Mouse (Mus musculus) B cell, adult 2 months (primary cell): ENCODE measurements around the gene Slc39a1.
"Not testable (repeated sequence)": the region's sequence is repeated elsewhere in the genome, so short reads cannot be mapped to it uniquely, and the experiment has no call there.

Experiments
- DNase-seq, 2 experiments: peaks; one replicate each; pipeline ENCODE4 v3.0.0; 2022

Gene Slc39a1

GRCm38 (mm10) chr3:90241669-90242358 lies 6.2 kb upstream of the Slc39a1 start:
- DNase-seq = no peak

GRCm38 (mm10) chr3:90242984-90243775 lies 4.8 kb upstream of the Slc39a1 start, which contains the start of gene Creb3l4:
TSS of gene Creb3l4 (minus strand) at chr3:90243512.
- DNase-seq = no peak

GRCm38 (mm10) chr3:90245406-90245805 lies 2.6 kb upstream of the Slc39a1 start:
- DNase-seq = no peak

DNA sequence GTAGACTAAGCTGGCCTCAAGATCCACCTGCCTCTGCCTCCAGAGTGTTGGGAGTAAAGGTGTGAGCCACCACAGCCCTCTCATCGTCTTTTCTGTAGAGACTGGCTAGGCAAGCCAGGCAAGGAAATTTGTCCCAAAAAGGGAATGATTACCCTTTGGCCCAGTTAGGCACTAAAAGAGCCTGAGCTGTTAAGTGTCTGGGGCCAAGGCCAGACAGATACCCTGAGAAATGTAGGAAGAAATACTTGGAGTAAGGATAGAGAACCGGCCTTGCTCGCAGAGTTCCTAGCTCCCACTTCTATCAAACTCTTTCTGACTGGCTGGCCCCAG lies 377 bp upstream of the Slc39a1 start:
- no peak for DNase-seq

GRCm38 (mm10) chr3:90248746-90249100 lies 751 bp downstream of the Slc39a1 start:
- DNase-seq = peak; percentile 27 to 31

GRCm38 (mm10) chr3:90250791-90251190 lies 2.8 kb downstream of the Slc39a1 start:
- no peak for DNase-seq

- not testable (repeated sequence) for DNase-seq
Measured at GRCm38 (mm10) chr3:90251731-90252226, 3.8 kb downstream of the Slc39a1 start.

DNA sequence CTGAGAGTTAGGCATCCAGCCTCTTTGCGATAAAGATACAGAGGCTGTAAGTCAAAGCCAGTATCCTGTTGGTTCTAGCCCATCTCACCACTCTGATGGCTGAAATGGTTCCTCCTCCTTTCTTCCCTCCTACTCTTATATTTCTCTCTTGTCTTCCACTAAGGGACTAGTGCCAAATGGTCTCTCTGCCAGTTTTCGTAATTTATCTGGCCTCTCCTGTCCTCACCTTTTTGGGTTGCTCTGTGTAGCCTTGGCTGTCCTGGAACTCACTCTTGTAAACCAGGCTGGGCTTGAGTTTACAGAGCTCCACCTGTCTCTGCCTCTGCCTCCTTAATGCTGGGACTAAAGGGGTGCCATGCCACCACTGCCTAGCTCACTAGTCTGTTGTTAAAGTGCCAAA lies 4.7 kb downstream of the Slc39a1 start:
- not testable (repeated sequence) for DNase-seq

DNA sequence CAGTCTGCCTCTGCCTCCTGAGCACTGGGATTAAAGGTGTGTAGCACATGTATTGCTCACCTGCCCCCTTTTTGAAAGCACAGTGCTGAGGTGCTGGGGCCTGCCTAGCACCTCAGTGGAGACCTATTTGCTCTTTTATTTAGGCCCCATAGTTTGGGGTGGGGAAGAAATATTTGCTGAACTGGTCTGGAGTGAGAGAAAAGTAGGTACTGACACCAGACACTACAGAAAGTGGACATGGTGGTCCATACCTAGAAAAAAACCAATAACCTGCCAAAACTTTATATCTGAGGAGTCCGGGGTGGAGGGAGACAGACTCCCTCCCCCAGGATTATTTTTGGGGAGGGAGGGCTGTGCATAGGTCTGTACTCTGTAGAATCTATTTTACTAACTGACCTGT lies 5.2 kb downstream of the Slc39a1 start:
- peak in 1 of 2 experiments; percentile 17 for DNase-seq

DNA sequence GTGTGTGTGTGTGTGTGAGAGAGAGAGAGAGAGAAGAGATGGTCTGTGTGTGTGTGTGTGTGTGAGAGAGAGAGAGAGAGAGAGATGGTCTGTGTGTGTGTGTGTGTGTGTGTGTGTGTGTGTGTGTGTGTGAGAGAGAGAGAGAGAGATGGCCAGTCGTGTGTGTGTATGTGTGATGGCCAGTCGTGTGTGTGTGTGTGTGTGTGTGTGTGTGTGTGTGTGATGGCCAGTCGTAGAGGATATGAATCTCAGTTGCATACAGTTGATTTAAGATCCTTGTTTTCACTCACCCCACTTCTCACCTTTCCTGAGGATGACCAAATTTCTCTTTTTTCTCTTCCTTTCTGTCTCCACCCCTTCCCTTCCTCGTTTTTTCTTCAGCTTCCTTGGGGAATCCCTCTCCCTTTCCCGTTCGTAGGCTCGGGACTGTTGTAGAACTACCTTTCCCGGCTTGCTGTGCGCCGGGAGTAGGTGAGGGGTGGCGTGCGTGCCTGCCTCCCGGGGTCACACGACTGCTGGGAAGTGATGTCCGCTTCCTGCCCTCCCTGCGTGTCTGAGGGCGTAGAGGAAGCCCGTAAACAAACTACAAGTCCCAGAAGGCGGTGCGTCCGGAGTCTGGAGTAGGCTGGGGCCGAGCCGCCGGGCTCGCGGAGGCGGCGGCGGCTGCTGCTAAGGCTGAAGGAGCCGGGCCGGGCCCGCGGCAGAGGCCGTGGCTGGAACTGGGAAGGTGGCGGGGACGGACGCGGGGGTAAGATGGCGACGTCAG lies 5.9 kb downstream of the Slc39a1 start, which contains the start of gene Crtc2:
Crtc2 (plus strand) TSS at position 511 of the 766 bp plus-strand sequence.
- DNase-seq = peak; percentile 89 to 91

GRCm38 (mm10) chr3:90254419-90255193 lies 6.6 kb downstream of the Slc39a1 start:
- DNase-seq = peak; percentile 34 to 37

DNA sequence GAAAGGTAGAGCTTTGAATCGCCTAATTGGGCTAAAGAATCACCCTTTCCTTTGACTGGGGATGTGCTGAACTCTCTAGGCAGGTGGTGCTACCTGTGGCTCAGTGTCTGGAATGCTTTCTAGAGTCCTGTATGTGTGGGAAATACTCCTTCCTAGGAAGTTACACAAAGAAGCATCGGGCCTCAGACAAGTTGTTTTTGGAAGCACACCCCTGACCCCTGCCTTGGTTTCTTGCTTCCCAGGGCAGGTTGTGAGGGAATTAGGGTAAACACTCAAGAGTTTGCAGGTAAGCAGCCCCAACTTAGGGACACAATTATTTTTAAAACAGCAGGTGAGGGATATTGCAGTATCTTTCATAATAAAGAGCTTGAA lies 7.2 kb downstream of the Slc39a1 start:
- no peak for DNase-seq

GRCm38 (mm10) chr3:90255784-90256353 lies 7.9 kb downstream of the Slc39a1 start:
- DNase-seq = no peak

GRCm38 (mm10) chr3:90256731-90257530 lies 9.0 kb downstream of the Slc39a1 start:
- DNase-seq = no peak

GRCm38 (mm10) chr3:90258521-90258920 lies 10.5 kb downstream of the Slc39a1 start:
- no peak for DNase-seq

- DNase-seq = no peak
Measured at GRCm38 (mm10) chr3:90263121-90263771, 15.3 kb downstream of the Slc39a1 start.

- no peak for DNase-seq
Measured at GRCm38 (mm10) chr3:90264687-90265033, 16.7 kb downstream of the Slc39a1 start.

GRCm38 (mm10) chr3:90265034-90265931 lies 17.3 kb downstream of the Slc39a1 start, which contains the start of gene Dennd4b:
TSS of gene Dennd4b (plus strand) at chr3:90265185.
- DNase-seq = peak; percentile 95 to 96

GRCm38 (mm10) chr3:90265932-90266741 lies 18.2 kb downstream of the Slc39a1 start:
- DNase-seq = peak; percentile 72 to 76
